Mouse (Mus musculus): Measurements from ENCODE around the gene Gm19935. TPM values are rescaled to one million over a fixed set of nuclear protein-coding genes. Genes with fewer than 3 reads are reported as not detected.

Gene Gm19935
- polyA plus RNA-seq, 1 experiment: not detected

GRCm38 (mm10) chr8:90854671-90855161 lies 37.5 kb upstream of the Gm19935 start:
- Histone ChIP-seq H3K4me3 (no peak overlapping the region), H3K79me2 (ENCODE audit: control insufficient read depth, insufficient read depth) (no peaks in the 10 kb centered on the region), H3K36me3 (ENCODE audit: control insufficient read depth, insufficient read depth) (no peaks in the 10 kb centered on the region), H3ac (ENCODE audit: control insufficient read depth, insufficient read length) (no peak overlapping the region), H3K27me3 (ENCODE audit: control insufficient read depth, insufficient read depth, insufficient read length) (no peaks in the 10 kb centered on the region), H3K4me2 (ENCODE audit: low read depth) (no peak overlapping the region)
- TF ChIP-seq MYOG (IDR thresholded peaks at IDR 0.05; ENCODE audit: control insufficient read depth in 1 of 3, insufficient read depth in 1 of 3, insufficient read length in 2 of 3, low read depth in 2 of 3) (no peak), MAX (IDR thresholded peaks at IDR 0.05; ENCODE audit: low read depth) (no peak), MYOD1 (IDR thresholded peaks at IDR 0.05; ENCODE audit: control insufficient read depth in 1 of 3, insufficient read length in 2 of 3, low read depth in 2 of 3) (no peak), REST (IDR thresholded peaks at IDR 0.05; ENCODE audit: insufficient read depth, insufficient read length) (no peak), TCF3 (IDR thresholded peaks at IDR 0.05; ENCODE audit: insufficient read length, low read depth) (no peak), CEBPB (IDR thresholded peaks at IDR 0.05; ENCODE audit: insufficient read depth, poor library complexity, severe bottlenecking) (no peak)

- Histone ChIP-seq H3ac (ENCODE audit: control insufficient read depth, insufficient read length) (no peak overlapping the region), H3K36me3 (ENCODE audit: control insufficient read depth, insufficient read depth) (no peaks in the 10 kb centered on the region), H3K4me2 (ENCODE audit: low read depth) (no peak overlapping the region), H3K27me3 (ENCODE audit: control insufficient read depth, insufficient read depth, insufficient read length) (no peaks in the 10 kb centered on the region), H3K4me3 (no peak overlapping the region), H3K79me2 (ENCODE audit: control insufficient read depth, insufficient read depth) (no peaks in the 10 kb centered on the region)
- no peak for TF ChIP-seq CEBPB (IDR thresholded peaks at IDR 0.05; ENCODE audit: insufficient read depth, poor library complexity, severe bottlenecking)
- TF ChIP-seq POLR2A (IDR thresholded peaks at IDR 0.05; ENCODE audit: insufficient read length, low read depth): no peak
- no peak for TF ChIP-seq REST (IDR thresholded peaks at IDR 0.05; ENCODE audit: insufficient read depth, insufficient read length)
- no peak for TF ChIP-seq SRF (IDR thresholded peaks at IDR 0.05; ENCODE audit: control insufficient read depth, insufficient read length, low read depth)
- TF ChIP-seq MAX (IDR thresholded peaks at IDR 0.05; ENCODE audit: low read depth): no peak
- TF ChIP-seq TCF3 (IDR thresholded peaks at IDR 0.05; ENCODE audit: insufficient read length, low read depth): no peak
- no peak for TF ChIP-seq MYOG (IDR thresholded peaks at IDR 0.05; ENCODE audit: control insufficient read depth in 1 of 3, insufficient read depth in 1 of 3, insufficient read length in 2 of 3, low read depth in 2 of 3)
Measured at GRCm38 (mm10) chr8:90853971-90854670, 36.9 kb upstream of the Gm19935 start.

- Histone ChIP-seq H3ac (ENCODE audit: control insufficient read depth, insufficient read length) (no peak overlapping the region), H3K27me3 (ENCODE audit: control insufficient read depth, insufficient read depth, insufficient read length) (no peaks in the 10 kb centered on the region), H3K4me2 (ENCODE audit: low read depth) (no peak overlapping the region), H3K79me2 (ENCODE audit: control insufficient read depth, insufficient read depth) (no peaks in the 10 kb centered on the region), H3K36me3 (ENCODE audit: control insufficient read depth, insufficient read depth) (no peaks in the 10 kb centered on the region), H3K4me3 (no peak overlapping the region)
- TF ChIP-seq REST (IDR thresholded peaks at IDR 0.05; ENCODE audit: insufficient read depth, insufficient read length): no peak
Measured at GRCm38 (mm10) chr8:90851544-90851943, 34.4 kb upstream of the Gm19935 start.

GRCm38 (mm10) chr8:90849462-90850050 lies 32.4 kb upstream of the Gm19935 start:
- no peaks in the 10 kb centered on the region for H3K36me3 ChIP-seq (ENCODE audit: control insufficient read depth, insufficient read depth)
- H3K4me3 ChIP-seq: no peak overlapping the region
- no peaks in the 10 kb centered on the region for H3K27me3 ChIP-seq (ENCODE audit: control insufficient read depth, insufficient read depth, insufficient read length)
- TF ChIP-seq CEBPB (IDR thresholded peaks at IDR 0.05; ENCODE audit: insufficient read depth, poor library complexity, severe bottlenecking) (no peak), USF1 (IDR thresholded peaks at IDR 0.05; ENCODE audit: low read depth) (no peak), SRF (IDR thresholded peaks at IDR 0.05; ENCODE audit: control insufficient read depth, insufficient read length, low read depth) (no peak), TCF3 (IDR thresholded peaks at IDR 0.05; ENCODE audit: insufficient read length, low read depth) (no peak), REST (IDR thresholded peaks at IDR 0.05; ENCODE audit: insufficient read depth, insufficient read length) (no peak), MYOG (IDR thresholded peaks at IDR 0.05; ENCODE audit: control insufficient read depth in 1 of 3, insufficient read depth in 1 of 3, insufficient read length in 2 of 3, low read depth in 2 of 3) (no peak), MYOD1 (IDR thresholded peaks at IDR 0.05; ENCODE audit: control insufficient read depth in 1 of 3, insufficient read length in 2 of 3, low read depth in 2 of 3) (no peak), POLR2AphosphoS2 (IDR thresholded peaks at IDR 0.05; ENCODE audit: insufficient read length, low read depth) (no peak), E2F4 (IDR thresholded peaks at IDR 0.05; ENCODE audit: insufficient read depth) (no peak), MAX (IDR thresholded peaks at IDR 0.05; ENCODE audit: low read depth) (no peak), POLR2A (IDR thresholded peaks at IDR 0.05; ENCODE audit: insufficient read length, low read depth) (no peak), TCF12 (IDR thresholded peaks at IDR 0.05; ENCODE audit: insufficient read depth, poor library complexity, severe bottlenecking) (no peak)
- H3K79me2 ChIP-seq (ENCODE audit: control insufficient read depth, insufficient read depth): no peaks in the 10 kb centered on the region
- H3K4me2 ChIP-seq (ENCODE audit: low read depth): no peak overlapping the region
- no peak overlapping the region for H3ac ChIP-seq (ENCODE audit: control insufficient read depth, insufficient read length)

- H3K36me3 ChIP-seq (ENCODE audit: control insufficient read depth, insufficient read depth): no peaks in the 10 kb centered on the region
- no peaks in the 10 kb centered on the region for H3K79me2 ChIP-seq (ENCODE audit: control insufficient read depth, insufficient read depth)
- H3K4me2 ChIP-seq (ENCODE audit: low read depth): no peak overlapping the region
- TF ChIP-seq POLR2A (IDR thresholded peaks at IDR 0.05; ENCODE audit: insufficient read length, low read depth) (no peak), REST (IDR thresholded peaks at IDR 0.05; ENCODE audit: insufficient read depth, insufficient read length) (no peak), TCF3 (IDR thresholded peaks at IDR 0.05; ENCODE audit: insufficient read length, low read depth) (no peak), POLR2AphosphoS2 (IDR thresholded peaks at IDR 0.05; ENCODE audit: insufficient read length, low read depth) (no peak), MAX (IDR thresholded peaks at IDR 0.05; ENCODE audit: low read depth) (no peak), TCF12 (IDR thresholded peaks at IDR 0.05; ENCODE audit: insufficient read depth, poor library complexity, severe bottlenecking) (no peak), SRF (IDR thresholded peaks at IDR 0.05; ENCODE audit: control insufficient read depth, insufficient read length, low read depth) (no peak), E2F4 (IDR thresholded peaks at IDR 0.05; ENCODE audit: insufficient read depth) (no peak), MYOG (IDR thresholded peaks at IDR 0.05; ENCODE audit: control insufficient read depth in 1 of 3, insufficient read depth in 1 of 3, insufficient read length in 2 of 3, low read depth in 2 of 3) (no peak), CEBPB (IDR thresholded peaks at IDR 0.05; ENCODE audit: insufficient read depth, poor library complexity, severe bottlenecking) (no peak), USF1 (IDR thresholded peaks at IDR 0.05; ENCODE audit: low read depth) (no peak), MYOD1 (IDR thresholded peaks at IDR 0.05; ENCODE audit: control insufficient read depth in 1 of 3, insufficient read length in 2 of 3, low read depth in 2 of 3) (no peak)
- H3ac ChIP-seq (ENCODE audit: control insufficient read depth, insufficient read length): no peak overlapping the region
- no peak overlapping the region for H3K4me3 ChIP-seq
- H3K27me3 ChIP-seq (ENCODE audit: control insufficient read depth, insufficient read depth, insufficient read length): no peaks in the 10 kb centered on the region
Measured at GRCm38 (mm10) chr8:90847980-90848379, 30.8 kb upstream of the Gm19935 start.

Data from myocyte (in vitro differentiated cells).